Mouse (Mus musculus) C2C12 (cell line): ENCODE data around the gene Nxn.

ENCODE experiments used
- CTCF ChIP-seq: IDR thresholded peaks from one replicate; pipeline ENCODE4 v1.5.1; 2011; ENCODE audit not compliant: control insufficient read depth, insufficient read depth, insufficient read length
- MAX ChIP-seq: IDR thresholded peaks from one replicate; pipeline ENCODE4 v1.6.1; 2011; ENCODE audit warnings: mild to moderate bottlenecking, control low read depth
- USF1 ChIP-seq: IDR thresholded peaks from one replicate; pipeline ENCODE4 v1.6.1; 2011; ENCODE audit warnings: low read depth, mild to moderate bottlenecking, control low read depth, moderate library complexity

DNA sequence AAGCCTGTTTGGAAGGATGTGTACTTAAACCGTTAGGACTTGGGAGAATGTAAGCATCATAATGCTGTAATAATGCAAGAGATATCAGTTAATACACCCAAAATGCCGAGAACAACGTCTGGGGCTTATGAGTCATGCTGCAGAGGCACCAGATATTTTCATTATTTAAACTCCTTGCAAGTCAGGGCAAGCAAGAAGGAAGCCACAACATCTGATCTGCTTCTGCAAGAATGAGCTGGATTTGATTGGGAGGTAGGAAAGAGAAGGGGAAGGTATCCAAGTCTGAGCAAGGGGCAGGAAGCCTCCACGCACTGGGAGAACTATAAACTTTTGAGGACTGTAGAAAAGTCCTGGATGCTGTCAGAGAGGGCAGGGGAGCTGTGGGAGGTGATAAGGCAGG, 86.1 kb downstream of the Nxn start:
- TF ChIP-seq CTCF (no peak), MAX (no peak), USF1 (no peak)
